Mouse (Mus musculus): ENCODE data around the gene Lhcgr.

Gene Lhcgr

GRCm38 (mm10) chr17:88703112-88703511 is 88.7 kb downstream of the Lhcgr start:
- DNase-seq: no peak

GRCm38 (mm10) chr17:88702345-88702744 is 89.4 kb downstream of the Lhcgr start:
- DNase-seq: no peak

GRCm38 (mm10) chr17:88700901-88701300 is 90.9 kb downstream of the Lhcgr start:
- DNase-seq: no peak

- DNase-seq: no peak
Measured at GRCm38 (mm10) chr17:88696656-88697333, 95.0 kb downstream of the Lhcgr start.

GRCm38 (mm10) chr17:88688226-88688625 is 103.6 kb downstream of the Lhcgr start:
- DNase-seq: no peak

- no peak for DNase-seq
Measured at GRCm38 (mm10) chr17:88675310-88676309, 116.2 kb downstream of the Lhcgr start.

- DNase-seq: no peak
Measured at GRCm38 (mm10) chr17:88670800-88671199, 121.0 kb downstream of the Lhcgr start.

GRCm38 (mm10) chr17:88669921-88670320 is 121.9 kb downstream of the Lhcgr start:
- no peak for DNase-seq

GRCm38 (mm10) chr17:88668452-88668851 is 123.3 kb downstream of the Lhcgr start, which contains the start of gene Gtf2a1l:
Gene Gtf2a1l (plus strand): TSS chr17:88668660.
- peak; percentile 73 for DNase-seq
